Mouse (Mus musculus) right cerebral cortex, postnatal 14 days (tissue): ENCODE data around the gene Vdr.
A peak's percentile ranks its signal among the peaks of the same experiment; 100 is the strongest.

Source experiments
- DNase-seq: peaks from one replicate; pipeline ENCODE4 v3.0.0; 2022

Gene Vdr

DNA sequence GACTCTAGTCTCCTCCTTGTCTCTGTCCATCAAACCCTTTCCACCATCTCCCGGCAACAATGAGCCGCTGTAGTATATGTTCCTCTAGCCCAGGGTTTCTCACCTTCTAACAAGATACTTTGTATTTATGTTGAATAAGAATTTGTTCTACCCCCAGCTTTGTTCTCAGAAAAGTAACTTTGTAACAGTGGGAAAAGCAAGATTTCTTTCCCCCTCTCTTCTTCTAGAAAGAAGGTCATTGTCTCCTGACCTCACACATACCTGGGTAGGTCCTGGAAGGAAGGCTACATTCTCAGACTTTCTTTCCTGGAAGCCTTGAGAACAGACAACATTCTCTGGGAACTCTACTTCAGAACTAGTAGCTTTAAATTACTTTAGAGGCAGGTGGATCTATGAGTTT, at the start of gene Vdr:
Vdr (minus strand) TSS at position 101 of the 400 bp plus-strand sequence.
- no peak for DNase-seq

DNA sequence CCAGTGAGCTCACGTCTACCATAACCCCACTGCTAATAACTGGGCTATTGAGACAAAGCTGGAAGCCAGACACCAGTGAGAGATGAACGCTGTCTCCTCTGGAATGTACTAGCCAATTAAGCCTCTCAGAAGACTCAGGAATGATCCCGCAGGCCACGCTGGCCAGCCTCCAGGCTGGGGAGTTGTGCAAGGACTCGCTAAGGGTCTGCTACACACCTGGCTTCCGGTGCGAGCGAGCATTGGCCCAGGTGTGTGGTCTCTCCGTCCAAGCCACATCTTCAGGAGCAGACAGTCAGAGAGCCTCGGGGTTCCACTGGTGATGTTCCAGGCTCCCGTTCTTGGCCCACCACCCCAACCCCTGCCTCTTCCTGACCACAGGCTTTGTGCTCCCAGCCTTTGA, 46.0 kb upstream of the Vdr start:
- no peak for DNase-seq

DNA sequence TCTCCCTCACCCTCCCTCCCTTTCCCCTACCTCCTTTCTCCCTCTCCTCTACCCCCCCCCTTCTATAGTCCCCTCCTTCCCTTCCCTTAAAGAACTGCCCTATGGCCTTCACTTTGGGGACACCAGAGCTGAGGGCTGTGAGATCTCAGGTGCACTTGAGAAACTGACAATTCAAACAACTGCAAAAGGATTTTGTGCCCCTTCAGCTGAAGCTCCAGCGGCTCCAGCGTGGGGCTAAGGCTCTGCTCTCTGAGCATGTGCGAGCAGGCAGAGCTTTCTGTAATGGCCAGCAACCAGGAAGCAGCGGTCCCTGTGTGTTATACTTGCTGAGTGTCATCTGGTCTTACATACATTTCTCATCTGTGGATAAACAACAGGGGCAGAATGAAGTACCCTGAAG, 45.3 kb upstream of the Vdr start:
- DNase-seq, result no peak

DNA sequence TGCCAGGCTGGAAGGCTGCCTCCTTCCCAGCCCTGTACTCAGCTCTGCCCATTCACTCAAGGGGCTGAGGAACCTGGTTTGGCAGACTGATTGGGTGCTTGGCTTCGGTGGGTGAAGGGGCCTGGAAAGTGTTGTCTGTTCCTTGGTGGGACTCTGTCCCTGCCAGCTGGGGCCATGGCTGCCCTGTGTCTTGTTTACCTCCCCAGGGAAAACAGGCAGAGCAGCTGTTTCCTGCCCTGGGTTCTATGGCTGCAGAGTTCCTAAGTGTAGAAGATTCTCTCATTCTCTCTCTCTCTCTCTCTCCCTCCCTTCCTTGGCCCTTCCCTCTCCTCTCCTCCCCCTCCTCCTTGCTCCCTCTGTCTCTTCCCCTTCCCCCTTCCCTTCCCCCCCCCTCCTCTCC, 44.9 kb upstream of the Vdr start:
- no peak for DNase-seq

DNA sequence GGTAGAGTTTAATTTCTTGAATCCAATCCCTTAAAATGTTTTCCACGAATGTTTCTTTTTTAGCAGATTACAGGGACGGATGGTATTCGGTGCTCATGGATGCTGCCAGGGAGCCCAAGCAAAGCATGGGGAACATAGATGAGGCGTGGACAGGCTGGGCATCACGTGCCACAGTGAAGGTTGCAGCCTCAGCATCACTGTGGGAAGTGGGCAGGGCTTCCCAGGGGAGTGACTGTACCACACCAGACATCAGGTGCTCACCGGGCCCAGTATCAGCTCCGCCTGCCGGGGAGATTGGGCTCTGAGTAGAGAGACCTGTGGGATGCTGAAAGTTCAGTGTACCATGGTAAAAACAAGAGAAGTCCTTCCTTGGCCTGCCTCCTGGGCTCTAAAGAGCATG, 44.2 kb upstream of the Vdr start:
- no peak for DNase-seq

DNA sequence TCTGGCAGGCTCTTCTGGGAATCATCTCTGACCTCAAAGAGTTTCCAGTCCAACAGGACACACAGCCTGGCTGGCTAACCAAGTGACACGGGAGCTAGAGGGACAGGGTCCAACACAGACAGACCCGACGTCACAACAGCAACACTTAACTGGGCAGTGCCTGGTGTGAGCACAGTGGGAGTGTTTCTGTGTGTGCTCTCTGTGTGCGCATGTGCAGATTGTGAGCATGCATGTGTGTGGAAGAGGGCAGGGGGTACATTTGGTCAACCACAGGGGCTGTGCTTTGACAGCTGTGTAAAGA, 42.4 kb upstream of the Vdr start:
- no peak for DNase-seq

DNA sequence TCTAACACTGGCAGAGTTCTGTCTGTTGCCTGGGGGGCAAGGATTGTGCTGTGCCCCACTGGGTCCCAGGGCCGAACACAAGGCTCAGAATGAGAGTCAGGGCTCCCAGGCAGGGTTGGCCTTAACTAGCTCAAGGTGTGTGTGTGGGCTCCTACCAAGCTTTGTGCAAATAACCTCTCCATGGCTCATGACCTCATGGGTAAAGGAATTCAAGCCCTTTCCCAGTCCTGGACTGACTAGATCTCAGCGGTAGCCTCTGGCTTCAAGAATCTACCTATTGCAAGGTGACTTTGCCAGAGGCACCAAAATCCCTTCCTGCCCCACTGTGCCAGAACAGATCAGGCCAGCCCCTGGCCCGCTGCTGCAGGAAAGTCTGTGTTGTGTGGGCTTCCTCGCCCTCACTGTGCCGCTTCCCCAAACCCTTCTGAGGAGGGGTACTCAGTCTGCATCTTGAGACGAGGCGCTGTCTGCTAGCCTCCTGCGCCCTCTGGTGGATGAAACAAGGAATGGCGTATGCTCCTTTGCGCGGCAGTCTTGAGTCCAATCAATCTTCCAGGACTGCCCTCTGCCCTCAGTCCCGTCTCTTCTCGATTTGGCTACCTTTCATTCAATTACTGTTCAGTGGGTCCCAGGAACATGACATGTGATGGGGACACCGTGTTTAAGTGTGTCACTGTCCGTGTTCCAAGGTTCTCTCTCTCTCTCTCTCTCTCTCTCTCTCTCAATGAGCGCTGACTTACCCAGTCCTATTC, 41.9 kb upstream of the Vdr start:
- DNase-seq, result peak; percentile 65

DNA sequence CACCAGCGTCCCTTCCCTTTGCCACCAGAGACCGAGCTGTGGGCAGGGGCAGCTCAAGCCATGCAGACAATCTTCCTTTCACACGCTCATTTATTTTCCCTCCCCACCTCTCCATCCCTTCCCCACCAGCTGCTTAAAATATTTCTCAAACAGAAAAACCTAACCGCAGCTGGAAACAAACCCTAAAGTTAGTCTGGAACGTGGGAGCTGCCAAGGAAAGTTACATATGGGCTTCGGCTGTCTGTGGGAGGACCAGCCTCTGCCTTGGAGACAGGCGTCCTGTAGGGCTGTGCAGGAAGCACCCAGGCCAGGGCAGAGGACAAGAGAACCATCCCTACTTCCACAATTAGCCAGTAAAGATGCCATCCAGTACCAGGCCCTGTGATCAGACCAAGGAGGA, 39.8 kb upstream of the Vdr start:
- DNase-seq, result no peak

DNA sequence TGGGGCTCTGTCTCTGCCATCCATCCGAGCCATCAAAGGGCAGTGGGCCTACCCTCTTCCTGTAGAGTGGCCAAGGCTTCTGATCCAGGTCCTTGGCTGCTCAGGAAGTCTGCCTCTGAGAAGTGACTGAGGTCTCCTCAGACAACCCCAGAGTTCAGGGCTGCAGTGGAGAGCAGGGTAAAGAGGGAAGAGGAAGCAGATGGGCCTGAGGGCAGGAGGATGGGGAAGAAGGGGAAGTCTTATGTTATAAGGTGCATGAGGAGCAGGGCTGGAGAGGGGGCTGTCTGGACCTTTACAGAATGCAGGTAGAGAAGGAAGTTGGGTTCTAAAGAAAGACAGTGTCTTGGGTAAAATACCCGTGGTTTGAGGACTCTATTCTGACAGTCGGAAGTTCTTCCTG, 39.3 kb upstream of the Vdr start:
- DNase-seq, result no peak

DNA sequence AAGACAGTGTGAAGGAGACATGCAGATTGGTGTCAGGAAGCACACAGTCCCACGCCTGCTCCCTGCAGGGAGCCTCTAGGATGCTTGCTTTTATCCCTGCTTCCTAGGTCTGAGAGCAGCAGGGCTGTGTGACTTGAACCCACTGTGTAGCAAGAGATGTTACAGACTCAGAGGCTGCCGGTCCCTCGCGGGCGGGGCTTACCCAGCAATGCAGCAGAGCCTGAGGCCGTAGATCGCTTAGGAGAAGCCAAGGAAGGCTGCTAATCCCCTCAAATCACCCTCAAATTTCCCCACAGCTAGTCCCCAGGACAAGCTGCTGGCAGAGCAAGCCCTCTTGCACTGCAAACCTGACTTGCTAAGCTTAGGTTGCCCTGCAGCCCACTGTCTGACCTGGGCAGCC, 38.3 kb upstream of the Vdr start:
- DNase-seq, result no peak

DNA sequence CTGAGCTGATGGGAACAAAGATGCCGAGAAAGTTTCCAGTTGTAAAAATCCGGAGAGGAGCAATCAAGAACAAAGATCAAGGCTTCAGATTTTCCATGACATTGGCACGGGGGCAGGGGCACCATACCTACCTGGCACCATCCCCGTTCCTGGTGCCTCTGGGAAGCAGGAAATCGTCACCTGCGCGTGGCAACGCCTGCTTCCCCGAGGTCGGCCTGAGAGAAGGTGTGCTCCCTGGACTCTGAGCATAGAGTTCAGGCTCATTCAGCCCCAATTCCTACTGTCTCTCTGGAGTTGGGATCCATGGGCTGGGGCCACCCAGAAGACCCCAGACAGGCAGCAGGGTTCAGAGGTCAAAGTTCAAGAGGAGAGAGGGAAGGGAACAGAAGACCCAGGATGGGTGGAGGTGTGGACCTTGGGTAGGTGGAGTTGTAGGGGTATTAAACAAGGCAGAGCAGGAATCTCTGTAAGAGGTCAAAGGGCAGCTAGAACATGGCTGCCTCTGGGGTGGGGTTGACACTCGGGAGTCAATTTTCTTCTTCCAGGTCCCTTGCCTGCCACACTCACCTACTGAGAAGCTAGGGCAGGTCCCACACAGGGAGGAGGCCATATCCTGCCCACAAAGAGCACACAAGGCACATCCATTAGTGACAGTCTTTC, 35.4 kb upstream of the Vdr start:
- DNase-seq, result no peak

DNA sequence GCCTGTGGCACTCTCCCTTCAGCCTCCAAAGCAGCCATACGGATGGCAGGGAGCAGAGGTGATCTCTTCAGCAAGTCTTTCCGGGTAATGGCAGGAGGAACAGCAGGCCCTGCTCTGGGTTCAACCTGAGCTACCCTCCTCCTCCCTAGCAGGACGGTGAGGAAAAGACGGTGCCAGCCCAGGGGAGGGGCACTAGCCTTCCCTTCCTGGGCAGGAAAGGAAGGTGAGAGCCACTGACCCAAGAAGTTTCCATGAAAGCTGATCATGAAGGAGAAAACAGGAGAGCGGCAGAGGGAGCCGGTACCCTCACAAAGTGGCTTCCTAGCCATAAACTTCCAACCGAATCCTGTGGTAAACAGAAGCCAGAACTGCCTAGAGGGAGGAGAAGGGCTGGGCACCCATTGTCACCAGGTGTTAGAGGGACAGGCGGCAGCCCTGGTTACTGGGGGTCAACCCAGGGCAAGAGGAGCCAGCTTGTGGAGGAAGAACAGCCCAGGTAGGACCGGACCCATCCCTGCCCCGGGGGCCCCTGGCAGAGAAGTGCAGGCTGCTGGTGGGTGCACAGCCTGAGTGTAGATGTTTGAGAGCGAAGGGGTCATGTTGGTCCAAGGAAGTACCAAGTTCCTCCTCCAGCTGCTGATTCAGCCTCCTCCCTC, 34.6 kb upstream of the Vdr start:
- no peak for DNase-seq

DNA sequence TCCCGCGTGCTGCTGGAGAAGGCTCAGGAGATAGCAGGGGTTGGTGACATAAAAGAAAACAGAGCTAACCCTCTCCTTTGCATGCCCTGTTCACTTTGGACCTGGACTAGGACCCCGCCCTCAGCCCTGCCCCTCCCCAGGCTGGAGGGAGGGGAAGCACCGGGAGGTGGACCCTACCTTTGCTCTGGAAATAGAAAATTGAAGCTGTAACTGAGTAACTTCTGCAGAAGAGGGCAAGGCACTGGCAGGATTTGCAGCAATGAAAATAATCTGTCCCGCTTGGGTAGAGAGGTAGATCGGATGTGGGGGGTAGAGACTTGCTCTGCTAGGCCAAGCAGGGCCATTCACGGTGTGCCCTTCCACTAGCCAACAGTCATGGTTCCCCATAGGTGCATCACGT, 32.9 kb upstream of the Vdr start:
- no peak for DNase-seq

DNA sequence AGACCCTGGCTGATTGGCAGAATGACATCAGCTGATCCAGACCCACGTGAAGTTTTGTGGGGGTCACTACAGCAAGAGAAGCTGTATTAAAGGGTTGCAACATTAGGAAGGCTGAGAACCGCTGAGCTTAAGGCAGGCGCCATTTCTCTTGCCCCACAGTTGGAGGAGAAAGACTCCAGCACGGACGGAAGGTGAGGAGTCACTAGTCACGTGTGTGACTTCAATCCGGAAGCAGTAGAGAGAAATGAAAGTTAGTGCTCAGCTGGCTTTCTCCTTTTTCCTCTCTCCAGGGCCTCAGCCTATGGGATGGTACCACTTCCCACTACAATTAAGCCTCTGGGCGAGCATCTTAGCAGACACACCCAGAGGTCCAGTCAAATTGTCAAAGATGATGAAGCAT, 32.1 kb upstream of the Vdr start:
- DNase-seq, result no peak

DNA sequence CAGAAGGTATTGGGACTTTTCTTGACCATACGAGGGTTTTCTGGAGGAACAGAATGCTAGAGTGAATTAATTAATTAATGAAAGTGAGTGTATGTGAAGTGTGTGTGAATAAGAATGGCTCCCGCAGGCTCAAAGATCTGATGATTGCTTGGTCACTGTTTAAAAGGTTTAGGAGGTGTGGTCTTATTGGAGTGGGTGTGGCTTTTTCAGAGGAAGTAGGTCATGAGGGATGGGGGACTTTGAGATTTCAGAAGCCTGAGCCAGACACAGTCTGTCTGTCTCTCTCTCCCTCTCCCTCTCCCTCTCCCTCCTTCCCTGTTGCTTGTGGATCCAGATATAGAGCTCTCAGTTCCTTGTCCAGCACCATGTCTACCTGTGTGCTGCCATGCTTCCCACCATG, 30.9 kb upstream of the Vdr start:
- no peak for DNase-seq

DNA sequence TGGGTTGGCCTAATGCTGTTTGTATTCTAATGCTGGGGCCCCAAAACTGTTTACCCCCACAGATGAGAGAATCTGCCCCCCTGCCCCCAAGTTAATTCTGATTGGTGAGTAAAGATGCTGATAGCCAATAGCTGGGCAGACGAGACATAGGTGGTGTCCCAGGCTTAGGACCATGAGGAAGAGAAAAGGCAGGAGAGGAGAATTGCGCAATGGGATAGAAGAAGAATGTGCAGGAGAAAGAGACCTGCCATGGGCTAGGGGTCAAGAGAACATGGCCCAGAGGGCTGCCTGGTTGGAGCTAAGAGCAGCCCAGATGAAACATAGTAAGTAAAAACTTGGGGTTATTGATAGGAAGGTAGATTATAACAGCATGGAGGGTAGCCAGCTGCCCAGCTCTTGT, 29.7 kb upstream of the Vdr start:
- DNase-seq, result no peak

DNA sequence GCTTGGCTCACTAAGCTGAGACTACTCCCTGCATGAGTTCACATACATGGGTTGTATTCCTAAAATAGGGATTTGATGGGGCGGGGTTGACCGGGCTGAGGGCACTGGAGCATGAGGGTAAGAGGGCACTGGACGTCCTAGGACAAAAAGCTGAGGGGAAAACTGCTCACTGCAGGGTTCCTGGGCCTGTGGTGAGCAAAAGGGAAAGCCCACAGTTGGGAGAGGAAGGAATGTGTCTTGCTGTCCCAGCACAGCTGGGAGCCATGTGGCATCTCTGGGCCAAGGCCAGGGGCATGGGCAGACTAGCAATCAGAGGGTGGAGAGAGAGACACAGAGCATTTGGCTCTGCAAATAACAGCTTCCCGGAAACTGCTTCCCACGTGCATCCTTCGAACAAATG, 28.1 kb upstream of the Vdr start:
- no peak for DNase-seq

DNA sequence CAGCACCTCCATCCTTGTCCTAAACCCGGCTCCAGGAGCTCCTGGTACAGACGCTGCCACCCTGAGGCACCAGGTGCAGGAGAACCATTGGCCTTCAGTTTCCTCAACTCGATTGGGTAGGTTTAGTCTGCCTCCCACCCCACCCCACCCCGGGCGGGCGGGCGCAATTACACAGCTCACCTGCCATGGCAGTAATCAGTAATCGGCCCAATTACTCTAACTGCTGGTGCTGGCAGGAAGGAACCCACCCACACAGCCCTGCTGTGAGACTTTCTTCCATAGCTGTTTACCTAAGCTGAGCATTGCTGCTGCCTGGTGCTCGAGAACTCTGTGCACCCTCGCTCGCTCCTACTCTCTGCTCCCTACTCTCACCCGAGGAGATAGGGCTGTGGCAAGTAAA, 22.0 kb upstream of the Vdr start:
- no peak for DNase-seq

DNA sequence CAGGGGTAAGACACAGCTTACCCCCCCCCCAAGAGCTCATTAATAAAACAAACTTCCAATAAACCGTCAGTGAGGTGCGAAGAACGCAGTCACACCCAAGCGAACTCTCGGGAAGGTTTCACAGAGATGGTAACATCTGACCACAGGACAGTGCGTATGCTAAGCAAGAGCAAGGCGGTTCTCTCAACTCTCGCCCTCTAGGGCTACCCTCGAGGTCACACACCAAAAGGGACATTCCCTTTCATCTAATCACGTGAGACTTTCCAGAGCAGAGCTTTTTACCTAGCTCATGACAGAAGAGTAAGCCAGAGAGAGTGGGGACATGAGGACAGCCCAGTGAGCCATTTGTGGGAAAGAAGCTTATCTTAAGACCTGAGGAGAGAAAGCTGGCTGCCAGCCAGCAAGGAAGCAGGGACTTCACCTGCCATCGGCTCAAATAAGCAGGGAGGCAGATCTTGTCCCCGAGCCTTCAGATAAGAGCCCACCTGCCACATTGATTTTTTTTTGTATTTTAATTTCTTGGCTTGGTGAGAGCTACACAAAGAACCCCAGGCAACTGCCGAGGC, 18.9 kb upstream of the Vdr start:
- no peak for DNase-seq

DNA sequence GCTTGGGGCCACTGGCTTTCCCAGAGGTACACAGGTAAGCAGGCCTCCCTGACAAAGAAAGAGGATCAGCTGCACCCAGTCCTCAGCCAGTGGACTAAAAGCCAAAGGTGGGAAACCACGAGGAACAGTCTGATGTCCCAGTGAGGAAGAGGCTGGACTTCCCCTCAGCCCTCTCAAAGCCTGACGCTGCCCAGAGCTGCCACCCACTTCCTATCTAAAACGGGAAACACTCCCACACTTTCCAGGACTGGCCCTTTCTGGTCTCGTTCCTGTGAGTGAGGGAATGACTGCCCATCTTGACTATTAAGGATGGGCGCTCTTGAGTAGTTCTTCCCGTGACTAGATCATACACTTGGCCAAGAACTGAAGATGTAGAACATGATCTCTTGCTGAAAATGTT, 17.4 kb upstream of the Vdr start:
- DNase-seq, result no peak

DNA sequence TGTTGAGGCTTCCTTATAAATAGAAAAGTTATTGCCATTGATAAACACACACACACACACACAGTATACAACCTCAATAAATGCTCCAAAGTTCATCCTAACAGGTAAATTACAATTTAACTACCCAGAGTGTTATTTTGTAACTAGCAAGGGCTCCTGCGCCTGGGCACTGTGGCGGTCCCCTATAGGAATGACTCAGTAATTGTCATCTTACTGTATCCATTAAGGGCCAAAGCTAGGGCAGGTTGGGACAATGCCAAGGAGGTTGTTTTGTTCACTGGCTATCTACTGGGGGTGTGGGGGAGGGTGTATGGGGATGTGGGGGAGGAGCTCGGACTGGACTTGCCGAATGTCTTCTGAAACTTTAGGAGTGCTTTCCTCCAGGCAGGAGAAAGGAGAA, 16.6 kb upstream of the Vdr start:
- DNase-seq, result no peak

DNA sequence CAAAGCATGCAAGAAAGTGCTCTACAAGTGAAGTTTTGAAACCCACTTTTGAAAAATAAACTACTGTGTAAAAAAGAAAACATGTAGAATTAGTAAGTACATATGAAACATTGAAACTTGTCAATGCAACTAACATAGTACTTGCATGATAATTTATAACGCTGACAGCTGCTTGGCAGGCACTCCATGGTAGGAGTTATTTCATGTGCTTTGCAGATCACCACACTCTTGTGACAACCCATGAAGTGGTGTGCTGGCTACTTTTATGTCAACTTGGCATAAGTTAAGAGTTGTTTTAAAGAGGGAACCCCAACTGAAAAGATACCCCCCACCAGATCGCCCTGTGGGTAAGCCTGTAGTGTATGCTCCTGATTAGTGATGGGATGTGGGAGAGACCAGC, 12.0 kb upstream of the Vdr start:
- no peak for DNase-seq

DNA sequence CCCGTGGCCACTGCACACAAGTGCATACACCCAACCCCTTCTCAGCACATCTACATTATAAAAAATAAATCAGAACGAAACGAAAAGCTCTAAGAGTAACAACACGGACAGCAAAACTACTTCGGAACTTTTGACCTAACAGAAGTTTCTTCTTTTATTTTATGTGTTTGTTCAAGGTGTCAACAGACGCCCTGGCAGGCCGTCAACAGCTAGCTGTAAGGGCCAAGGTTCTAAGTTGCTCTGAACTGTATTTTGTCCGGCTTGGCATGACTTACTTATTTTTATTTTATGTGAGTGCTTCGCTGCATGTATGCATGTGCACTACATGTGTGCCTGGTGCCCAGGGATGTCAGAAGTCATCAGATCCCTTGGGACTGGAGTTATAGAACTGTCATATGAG, 11.4 kb upstream of the Vdr start:
- no peak for DNase-seq

DNA sequence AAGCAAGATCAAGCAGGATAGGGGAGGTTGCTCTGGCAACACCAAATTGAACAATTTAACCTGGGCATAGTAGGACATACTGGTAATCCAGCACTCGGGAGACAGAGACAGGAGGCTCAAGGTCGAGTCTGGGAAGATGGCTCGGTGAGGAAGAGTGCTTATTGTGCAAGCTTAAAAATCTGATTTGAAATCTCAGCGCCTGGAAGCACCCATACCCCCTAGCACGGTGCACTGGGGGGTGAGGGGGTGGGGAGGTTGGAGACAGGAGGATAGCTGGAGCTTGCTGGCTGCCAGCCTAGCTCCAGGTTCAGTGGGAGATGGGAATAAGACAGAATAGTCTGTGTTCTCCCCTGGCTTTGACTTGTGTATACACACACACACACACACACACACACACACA, 9.9 kb upstream of the Vdr start:
- no peak for DNase-seq

DNA sequence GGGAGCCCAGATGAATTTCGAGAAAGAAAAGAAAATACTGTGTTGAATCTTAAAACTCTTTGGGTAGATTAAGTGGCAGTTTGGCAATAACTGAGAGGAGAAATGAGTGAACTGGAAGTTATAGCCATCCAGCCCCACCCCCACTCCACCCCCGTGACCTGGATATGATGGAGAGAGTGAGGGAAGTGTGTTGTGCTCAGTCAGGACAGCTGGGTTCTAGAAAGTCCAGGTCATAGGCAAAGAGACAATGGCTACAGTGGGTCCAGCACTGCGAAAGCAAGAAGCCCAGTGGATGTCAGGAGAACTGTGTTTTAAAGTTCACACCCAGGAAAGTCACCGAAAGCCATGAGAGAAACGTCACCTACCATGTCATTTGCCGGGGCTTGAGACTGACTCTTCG, 8.8 kb upstream of the Vdr start:
- no peak for DNase-seq
